Mouse (Mus musculus) E14TG2a.4 (cell line): ENCODE measurements around the gene Med12l.

Experiments
- CTCF ChIP-seq: conservative IDR thresholded peaks from 2 replicates; pipeline ENCODE4 v1.5.1; 2014; ENCODE audit warnings: low read length
- POU5F1 ChIP-seq: IDR thresholded peaks from 2 replicates; pipeline ENCODE4 v1.6.1; 2014; ENCODE audit warnings: low read length, borderline replicate concordance

- no peak for TF ChIP-seq CTCF
- no peak for TF ChIP-seq POU5F1
Observed at GRCm38 (mm10) chr3:59135911-59136653, 130.5 kb downstream of the Med12l start.
